Mouse (Mus musculus): ENCODE results near the gene Olfr194.
"Not testable (repeated sequence)": the region's sequence is repeated elsewhere in the genome, so short reads cannot be mapped to it uniquely, and the experiment has no call there.

Olfr194 gene

GRCm38 (mm10) chr16:59120969-59121368 lies at the start of gene Olfr194:
Gene Olfr194 (minus strand): TSS chr16:59121069.
- no peak for DNase-seq (ENCODE audit: low spot score)

- no peak for DNase-seq (ENCODE audit: low spot score)
Observed at GRCm38 (mm10) chr16:59170354-59170753, 49.5 kb upstream of the Olfr194 start, which contains the start of gene Olfr196. Gene Olfr196 (minus strand): TSS chr16:59170454.

- no peak for DNase-seq (ENCODE audit: low spot score)
Observed at GRCm38 (mm10) chr16:59151996-59152395, 31.1 kb upstream of the Olfr194 start.

- DNase-seq (ENCODE audit: low spot score): no peak
Observed at GRCm38 (mm10) chr16:59146746-59147145, 25.9 kb upstream of the Olfr194 start, which contains the start of gene Olfr195. Gene Olfr195 (plus strand): TSS chr16:59147046.

- no peak for DNase-seq (ENCODE audit: low spot score)
Observed at GRCm38 (mm10) chr16:59141105-59141504, 20.2 kb upstream of the Olfr194 start.

GRCm38 (mm10) chr16:59130740-59131139 lies 9.9 kb upstream of the Olfr194 start:
- no peak for DNase-seq (ENCODE audit: low spot score)

GRCm38 (mm10) chr16:59111781-59112180 lies 9.1 kb downstream of the Olfr194 start, which contains the start of gene Olfr193:
Gene Olfr193 (minus strand): TSS chr16:59111881.
- DNase-seq (ENCODE audit: low spot score): no peak

GRCm38 (mm10) chr16:59108522-59108921 lies 12.3 kb downstream of the Olfr194 start:
- DNase-seq (ENCODE audit: low spot score): not testable (repeated sequence)

- DNase-seq (ENCODE audit: low spot score): no peak
Observed at GRCm38 (mm10) chr16:59105312-59105711, 15.6 kb downstream of the Olfr194 start.

- DNase-seq (ENCODE audit: low spot score): not testable (repeated sequence)
Observed at GRCm38 (mm10) chr16:59089722-59090121, 31.1 kb downstream of the Olfr194 start, which contains the start of gene Olfr191. Gene Olfr191 (minus strand): TSS chr16:59089822.

- DNase-seq (ENCODE audit: low spot score): not testable (repeated sequence)
Observed at GRCm38 (mm10) chr16:59081113-59081512, 39.8 kb downstream of the Olfr194 start.

- DNase-seq (ENCODE audit: low spot score): no peak
Observed at GRCm38 (mm10) chr16:59077905-59078304, 43.0 kb downstream of the Olfr194 start, which contains the start of gene Olfr190. Gene Olfr190 (minus strand): TSS chr16:59078005.

GRCm38 (mm10) chr16:59073520-59073919 lies 47.3 kb downstream of the Olfr194 start:
- DNase-seq (ENCODE audit: low spot score): no peak

GRCm38 (mm10) chr16:59071755-59072154 lies 49.1 kb downstream of the Olfr194 start:
- no peak for DNase-seq (ENCODE audit: low spot score)
